Mouse (Mus musculus) stomach, postnatal 0 days (tissue): ENCODE measurements at regions not wholly inside any gene's neighbourhood (a gene's known extent, or its start where the extent isn't known, plus 50 kb on each side); places are given as distances from the start of the nearest gene placed in this dataset.

Source experiments
- CTCF ChIP-seq: IDR thresholded peaks from 2 replicates; pipeline ENCODE4 v1.5.1; 2016; ENCODE audit warnings: antibody characterized with exemption, low read depth, mild to moderate bottlenecking, moderate library complexity
- EP300 ChIP-seq: optimal IDR thresholded peaks from 2 replicates; pipeline ENCODE3; 2016; ENCODE audit warnings: antibody characterized with exemption

DNA sequence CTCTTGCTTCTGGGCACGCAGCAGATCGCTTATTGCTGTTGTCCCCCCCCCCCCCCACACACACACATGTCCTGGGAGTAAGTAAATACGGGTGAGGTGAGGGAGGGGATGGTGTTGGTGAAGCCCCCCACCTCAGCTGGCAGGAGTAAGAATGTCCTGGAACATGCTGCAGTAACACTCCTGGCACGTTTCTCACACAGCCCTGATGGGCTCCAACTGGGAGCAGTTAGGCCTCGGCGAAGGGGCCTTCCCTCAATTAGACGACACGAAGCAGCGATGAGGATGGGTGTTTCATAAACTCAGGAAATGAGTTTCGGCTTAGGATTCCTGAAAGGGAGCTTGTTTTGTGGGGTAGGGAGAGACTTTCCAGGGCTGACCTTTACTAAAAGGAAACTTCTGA, 69.4 kb downstream of the Slc30a10 start:
- TF ChIP-seq CTCF (no peak), EP300 (no peak)
